Mouse (Mus musculus): ENCODE results near the gene Ppp4r2.

Gene Ppp4r2

GRCm38 (mm10) chr6:100883233-100883632 is 49.8 kb downstream of the Ppp4r2 start:
- peak; percentile 45 for DNase-seq (ENCODE audit: extremely low spot score)

- no peak for DNase-seq (ENCODE audit: extremely low spot score)
Measured at GRCm38 (mm10) chr6:100884594-100885225, 51.3 kb downstream of the Ppp4r2 start.

GRCm38 (mm10) chr6:100885376-100885775 is 52.0 kb downstream of the Ppp4r2 start:
- DNase-seq (ENCODE audit: extremely low spot score), result no peak

GRCm38 (mm10) chr6:100887012-100887411 is 53.6 kb downstream of the Ppp4r2 start:
- no peak for DNase-seq (ENCODE audit: extremely low spot score)

GRCm38 (mm10) chr6:100889340-100889739 is 55.9 kb downstream of the Ppp4r2 start:
- no peak for DNase-seq (ENCODE audit: extremely low spot score)

- no peak for DNase-seq (ENCODE audit: extremely low spot score)
Measured at GRCm38 (mm10) chr6:100892489-100892888, 59.1 kb downstream of the Ppp4r2 start.

- no peak for DNase-seq (ENCODE audit: extremely low spot score)
Measured at GRCm38 (mm10) chr6:100893073-100893472, 59.7 kb downstream of the Ppp4r2 start.

- DNase-seq (ENCODE audit: extremely low spot score), result no peak
Measured at GRCm38 (mm10) chr6:100895183-100895582, 61.8 kb downstream of the Ppp4r2 start.

GRCm38 (mm10) chr6:100896883-100897282 is 63.5 kb downstream of the Ppp4r2 start:
- DNase-seq (ENCODE audit: extremely low spot score), result no peak

- no peak for DNase-seq (ENCODE audit: extremely low spot score)
Measured at GRCm38 (mm10) chr6:100904463-100904862, 71.0 kb downstream of the Ppp4r2 start.

- DNase-seq (ENCODE audit: extremely low spot score), result no peak
Measured at GRCm38 (mm10) chr6:100910136-100910675, 76.8 kb downstream of the Ppp4r2 start.
